ENCODE assay signal across 8 mouse cellular contexts in genomic region chr8:72723651-72724001, GRCm38 (mm10). TPM values are rescaled to one million over a fixed set of nuclear protein-coding genes. Genes with fewer than 3 reads are reported as not detected.
DNase-seq lines count a peak whose midpoint lies in the region; ATAC-seq and TF ChIP-seq lines count a peak whose summit lies in the region.

No protein-coding gene starts in this region.

- H3K4me2 ChIP-seq in heart, postnatal 0 days (ENCODE audit: low read depth, low read length): peak overlapping the region; percentile 77
- peak overlapping the region; percentile 89 for H3K4me2 ChIP-seq in limb, embryonic 12.5 days
- H3K4me2 ChIP-seq in midbrain, embryonic 12.5 days (replicated peaks): peak overlapping the region; percentile 91

- no peak for TF ChIP-seq EP300 in heart, postnatal 0 days (IDR thresholded peaks at IDR 0.05; ENCODE audit: low read depth)

- peak overlapping the region; percentile 97 for H3K4me3 ChIP-seq in heart, postnatal 0 days (ENCODE audit: low read depth, low read length)
- peak overlapping the region; percentile 95 for H3K4me3 ChIP-seq in limb, embryonic 12.5 days (replicated peaks)
- peak overlapping the region; percentile 76 for H3K4me3 ChIP-seq in midbrain, embryonic 12.5 days
- H3K4me3 ChIP-seq in testis, adult 2 months (ENCODE audit: control insufficient read depth, low read depth, low read length): peak overlapping the region; percentile 99

- H3K9ac ChIP-seq in heart, postnatal 0 days (replicated peaks; ENCODE audit: low read depth, low read length): peak overlapping the region; percentile 96
- H3K9ac ChIP-seq in limb, embryonic 12.5 days (replicated peaks): peak overlapping the region; percentile 93
- H3K9ac ChIP-seq in midbrain, embryonic 12.5 days (replicated peaks): peak overlapping the region; percentile 81

- under 1% methylated on average over 30 of the region's 30 CpGs for WGBS in heart, postnatal 0 days
- 0% methylated on average over 30 of the region's 30 CpGs for WGBS in limb, embryonic 12.5 days
- WGBS in midbrain, embryonic 12.5 days: under 1% methylated on average over 30 of the region's 30 CpGs

- TF ChIP-seq CTCF in heart, postnatal 0 days (IDR thresholded peaks at IDR 0.05; ENCODE audit: low read depth): no peak
- no peak for TF ChIP-seq CTCF in testis, adult 2 months (IDR thresholded peaks at IDR 0.05; ENCODE audit: control insufficient read depth, insufficient read depth, insufficient replicate concordance, low read depth, low read length)

- H3K36me3 ChIP-seq in heart, postnatal 0 days (replicated peaks; ENCODE audit: control insufficient read depth, insufficient read depth, low read length): peaks cover 36% of the 10 kb centered on the region
- peaks cover 43% of the 10 kb centered on the region for H3K36me3 ChIP-seq in limb, embryonic 12.5 days
- H3K36me3 ChIP-seq in midbrain, embryonic 12.5 days: peaks cover 37% of the 10 kb centered on the region
- peaks cover 8% of the 10 kb centered on the region for H3K36me3 ChIP-seq in testis, adult 2 months (ENCODE audit: control insufficient read depth, insufficient read depth, low read length)

- ATAC-seq in CD4-positive, CD25-positive, alpha-beta regulatory T cell, adult 4 months: peak; percentile 10
- ATAC-seq in heart, postnatal 0 days (ENCODE audit: insufficient read depth, low read depth): 0 out of 2 replicates have a peak, but pooled peaks have one; percentile 30
- ATAC-seq in limb, embryonic 12.5 days (ENCODE audit: insufficient number of reproducible peaks, insufficient read depth, low FRiP score, low TSS enrichment, low read depth): no peak
- ATAC-seq in midbrain, embryonic 12.5 days (ENCODE audit: low FRiP score, low read depth): peak; percentile 50

- peaks cover 5% of the 10 kb centered on the region; the same call in 1 of the 2 replicates for H3K4me1 ChIP-seq in heart, postnatal 0 days (ENCODE audit: control insufficient read depth, insufficient read depth)
- H3K4me1 ChIP-seq in limb, embryonic 12.5 days (replicated peaks): peaks cover 11% of the 10 kb centered on the region
- H3K4me1 ChIP-seq in midbrain, embryonic 12.5 days: peaks cover 8% of the 10 kb centered on the region
- peaks cover 3% of the 10 kb centered on the region for H3K4me1 ChIP-seq in testis, adult 2 months (ENCODE audit: control insufficient read depth, insufficient read depth, low read length)

- no peaks in the 10 kb centered on the region for H3K27me3 ChIP-seq in heart, postnatal 0 days (ENCODE audit: control insufficient read depth, insufficient read depth, low read length)
- H3K27me3 ChIP-seq in limb, embryonic 12.5 days: no peaks in the 10 kb centered on the region
- H3K27me3 ChIP-seq in midbrain, embryonic 12.5 days: no peaks in the 10 kb centered on the region
- no peaks in the 10 kb centered on the region for H3K27me3 ChIP-seq in testis, adult 2 months (ENCODE audit: control insufficient read depth, insufficient read depth, low read length)

- DNase-seq in cerebellum, adult 18-20 months: peak; percentile 21 to 28
- no peak for DNase-seq in cerebellum, adult 8-10 months
- DNase-seq in embryo, embryonic 11 days: peak; percentile 39
- peak; percentile 13 for DNase-seq in heart, postnatal 0 days (ENCODE audit: low spot score)

- no peak overlapping the region for H3K27ac ChIP-seq in heart, postnatal 0 days (ENCODE audit: low read depth)
- peak overlapping the region; percentile 64; the same call in 1 of the 2 replicates for H3K27ac ChIP-seq in limb, embryonic 12.5 days
- no peak overlapping the region for H3K27ac ChIP-seq in midbrain, embryonic 12.5 days (replicated peaks)
- peak overlapping the region; percentile 93 for H3K27ac ChIP-seq in testis, adult 2 months (ENCODE audit: control insufficient read depth, insufficient read depth, low read depth, low read length)

- H3K9me3 ChIP-seq in heart, postnatal 0 days (replicated peaks; ENCODE audit: control insufficient read depth, low read length): no peaks in the 10 kb centered on the region
- H3K9me3 ChIP-seq in limb, embryonic 12.5 days: peaks cover 4% of the 10 kb centered on the region; the same call in 1 of the 2 replicates
- no peaks in the 10 kb centered on the region for H3K9me3 ChIP-seq in midbrain, embryonic 12.5 days

- TF ChIP-seq POLR2A in testis, adult 2 months (IDR thresholded peaks at IDR 0.05; ENCODE audit: control insufficient read depth, low read depth, low read length): no peak

RNA-seq across cellular contexts. Expression of gene Sin3b, which starts 0.5 kb away (rescaled TPM):
- polyA plus RNA-seq in CD4-positive, CD25-positive, alpha-beta regulatory T cell, adult 4 months (2017; shearing (Covaris generic)): 100 to 1,000 TPM in 1 of 2 experiments, 10 to 100 TPM in 1; 75.3 to 102 TPM
- total RNA-seq in heart, postnatal 0 days (2014; rRNA removed; ENCODE audit: low replicate concordance): 195 and 231 TPM in 2 replicates
- polyA plus RNA-seq in heart, postnatal 0 days (2015; fragmentation: Nextera tagmentation; extraction: Ambion mirVana): 190 and 203 TPM in 2 replicates
- polyA plus RNA-seq in limb, embryonic 12.5 days (2016; fragmentation: Nextera tagmentation; extraction: Ambion mirVana): 166 and 167 TPM in 2 replicates
- polyA plus RNA-seq in midbrain, embryonic 12.5 days (2016; fragmentation: Nextera tagmentation; extraction: Ambion mirVana): 157 and 158 TPM in 2 replicates
- polyA plus RNA-seq in testis, adult 2 months (2012; rRNA removed): 468 and 505 TPM in 2 replicates

RNA-seq across cellular contexts. Expression of gene F2rl3, which starts 38.1 kb away (rescaled TPM):
- 10 to 100 TPM in 1 of 2 experiments, 1 to 10 TPM in 1; 6.1 to 10.2 TPM for polyA plus RNA-seq in CD4-positive, CD25-positive, alpha-beta regulatory T cell, adult 4 months (2017; shearing (Covaris generic))
- 0.46 and 1.1 TPM in 2 replicates for total RNA-seq in heart, postnatal 0 days (2014; rRNA removed; ENCODE audit: low replicate concordance)
- 1.5 and 1.8 TPM in 2 replicates for polyA plus RNA-seq in heart, postnatal 0 days (2015; fragmentation: Nextera tagmentation; extraction: Ambion mirVana)
- polyA plus RNA-seq in limb, embryonic 12.5 days (2016; fragmentation: Nextera tagmentation; extraction: Ambion mirVana): 1.4 and 2.1 TPM in 2 replicates
- 0.65 and 0.79 TPM in 2 replicates for polyA plus RNA-seq in midbrain, embryonic 12.5 days (2016; fragmentation: Nextera tagmentation; extraction: Ambion mirVana)
- polyA plus RNA-seq in testis, adult 2 months (2012; rRNA removed): 0.30 and 0.46 TPM in 2 replicates

Comparison
In these comparisons a context has a peak if more than half of its experiments do, and no peak if none do; other contexts are left out.
1. H3K27ac ChIP-seq: peak in limb, embryonic 12.5 days (single experiment) and testis, adult 2 months (single experiment); none in heart, postnatal 0 days (single experiment) and midbrain, embryonic 12.5 days (single experiment).
2. Peak in every context shown above with its lines, with median percentiles within 50 percentile points of each other: H3K4me2 ChIP-seq, H3K4me3 ChIP-seq and H3K9ac ChIP-seq.